Mouse (Mus musculus): ENCODE results near the gene Rab11fip4.

DNA sequence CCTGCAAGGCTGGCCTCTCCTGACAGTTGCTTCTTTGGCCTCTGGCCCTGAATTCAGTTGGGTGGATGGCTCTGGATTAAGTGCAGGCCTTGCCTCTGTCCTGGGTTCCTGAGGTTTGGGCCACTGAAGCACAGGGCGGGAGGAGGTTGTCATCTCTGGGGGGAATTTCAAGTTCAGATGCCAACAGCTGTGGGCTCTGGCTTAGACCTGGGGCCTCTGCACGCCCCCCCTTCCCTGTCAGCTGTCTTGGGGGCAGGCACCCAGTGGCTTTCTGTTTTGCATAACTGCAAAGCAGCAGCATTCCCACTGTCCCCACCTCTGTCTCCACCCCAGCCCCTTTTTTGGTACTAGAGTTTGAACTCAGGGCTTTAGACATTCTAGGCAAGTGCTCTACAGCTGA, 139.4 kb downstream of the Rab11fip4 start:
- TF ChIP-seq MAFK (IDR thresholded peaks at IDR 0.05; ENCODE audit: insufficient read depth, low read depth, low read length) (no peak), HCFC1 (IDR thresholded peaks at IDR 0.05; ENCODE audit: borderline replicate concordance, insufficient read depth, low read length) (no peak), ZC3H11A (IDR thresholded peaks at IDR 0.05; ENCODE audit: borderline replicate concordance, low read depth, low read length) (no peak), ZNF384 (IDR thresholded peaks at IDR 0.05; ENCODE audit: low read depth, low read length) (no peak)

Data from ES-E14 (cell line).